Mouse (Mus musculus): ENCODE results near the gene Arl5b. TPM values are rescaled to one million over a fixed set of nuclear protein-coding genes. Genes with fewer than 3 reads are reported as not detected.

Gene Arl5b
- polyA plus RNA-seq, 1 experiment from 2014 or later: 46.0 TPM

- ATAC-seq (ENCODE audit: low read depth): no peak
- Histone ChIP-seq H3K9me3 (ENCODE audit: control insufficient read depth, low read length) (no peaks in the 10 kb centered on the region), H3K4me2 (ENCODE audit: low read depth, low read length) (no peak overlapping the region), H3K36me3 (ENCODE audit: control insufficient read depth, insufficient read depth, low read length) (no peaks in the 10 kb centered on the region), H3K27me3 (ENCODE audit: control insufficient read depth, insufficient read depth, low read length) (no peaks in the 10 kb centered on the region), H3K27ac (ENCODE audit: low read depth, low read length) (no peak overlapping the region), H3K9ac (replicated peaks; ENCODE audit: low read depth, low read length) (no peak overlapping the region), H3K4me1 (ENCODE audit: control insufficient read depth, insufficient read depth, low read length) (no peaks in the 10 kb centered on the region), H3K4me3 (ENCODE audit: low read depth, low read length) (no peak overlapping the region)
- 75% methylated on average over 3 of the region's 3 CpGs for WGBS
Measured at GRCm38 (mm10) chr2:15096514-15097090, 47.4 kb downstream of the Arl5b start.

- Histone ChIP-seq H3K27ac (ENCODE audit: low read depth, low read length) (no peak overlapping the region), H3K4me1 (ENCODE audit: control insufficient read depth, insufficient read depth, low read length) (no peaks in the 10 kb centered on the region), H3K4me2 (ENCODE audit: low read depth, low read length) (no peak overlapping the region), H3K4me3 (ENCODE audit: low read depth, low read length) (no peak overlapping the region), H3K27me3 (ENCODE audit: control insufficient read depth, insufficient read depth, low read length) (no peaks in the 10 kb centered on the region), H3K9ac (replicated peaks; ENCODE audit: low read depth, low read length) (no peak overlapping the region), H3K36me3 (ENCODE audit: control insufficient read depth, insufficient read depth, low read length) (no peaks in the 10 kb centered on the region), H3K9me3 (ENCODE audit: control insufficient read depth, low read length) (no peaks in the 10 kb centered on the region)
- WGBS: 64% methylated on average over 1 of the region's 1 CpGs
- ATAC-seq (ENCODE audit: low read depth): no peak
Measured at GRCm38 (mm10) chr2:15104386-15104785, 55.2 kb downstream of the Arl5b start.

- H3K27ac ChIP-seq (ENCODE audit: low read depth, low read length): no peak overlapping the region
- H3K9me3 ChIP-seq (ENCODE audit: control insufficient read depth, low read length): no peaks in the 10 kb centered on the region
- 33% methylated on average over 2 of the region's 2 CpGs for WGBS
- no peaks in the 10 kb centered on the region for H3K4me1 ChIP-seq (ENCODE audit: control insufficient read depth, insufficient read depth, low read length)
- H3K4me2 ChIP-seq (ENCODE audit: low read depth, low read length): no peak overlapping the region
- H3K4me3 ChIP-seq (ENCODE audit: low read depth, low read length): no peak overlapping the region
- H3K36me3 ChIP-seq (ENCODE audit: control insufficient read depth, insufficient read depth, low read length): no peaks in the 10 kb centered on the region
- no peaks in the 10 kb centered on the region for H3K27me3 ChIP-seq (ENCODE audit: control insufficient read depth, insufficient read depth, low read length)
- H3K9ac ChIP-seq (replicated peaks; ENCODE audit: low read depth, low read length): no peak overlapping the region
- peak; percentile 60; the same call in 1 of the 2 replicates for ATAC-seq (ENCODE audit: low read depth)
Measured at GRCm38 (mm10) chr2:15111290-15111689, 62.1 kb downstream of the Arl5b start.

GRCm38 (mm10) chr2:15111808-15112440 lies 62.7 kb downstream of the Arl5b start:
- no peaks in the 10 kb centered on the region for H3K27me3 ChIP-seq (ENCODE audit: control insufficient read depth, insufficient read depth, low read length)
- no peak overlapping the region for H3K4me3 ChIP-seq (ENCODE audit: low read depth, low read length)
- H3K27ac ChIP-seq (ENCODE audit: low read depth, low read length): no peak overlapping the region
- no peaks in the 10 kb centered on the region for H3K4me1 ChIP-seq (ENCODE audit: control insufficient read depth, insufficient read depth, low read length)
- no peak overlapping the region for H3K4me2 ChIP-seq (ENCODE audit: low read depth, low read length)
- H3K9ac ChIP-seq (replicated peaks; ENCODE audit: low read depth, low read length): no peak overlapping the region
- ATAC-seq (ENCODE audit: low read depth): no peak
- no peaks in the 10 kb centered on the region for H3K36me3 ChIP-seq (ENCODE audit: control insufficient read depth, insufficient read depth, low read length)
- WGBS: 32% methylated on average over 1 of the region's 1 CpGs
- no peaks in the 10 kb centered on the region for H3K9me3 ChIP-seq (ENCODE audit: control insufficient read depth, low read length)

- Histone ChIP-seq H3K9ac (replicated peaks; ENCODE audit: low read depth, low read length) (no peak overlapping the region), H3K36me3 (ENCODE audit: control insufficient read depth, insufficient read depth, low read length) (no peaks in the 10 kb centered on the region), H3K9me3 (ENCODE audit: control insufficient read depth, low read length) (no peaks in the 10 kb centered on the region), H3K4me1 (ENCODE audit: control insufficient read depth, insufficient read depth, low read length) (no peaks in the 10 kb centered on the region), H3K27ac (ENCODE audit: low read depth, low read length) (no peak overlapping the region), H3K27me3 (ENCODE audit: control insufficient read depth, insufficient read depth, low read length) (no peaks in the 10 kb centered on the region), H3K4me2 (ENCODE audit: low read depth, low read length) (no peak overlapping the region), H3K4me3 (ENCODE audit: low read depth, low read length) (no peak overlapping the region)
- no peak for ATAC-seq (ENCODE audit: low read depth)
- 89% methylated on average over 6 of the region's 6 CpGs for WGBS
Measured at GRCm38 (mm10) chr2:15112741-15113140, 63.5 kb downstream of the Arl5b start.

GRCm38 (mm10) chr2:15121217-15121680 lies 72.1 kb downstream of the Arl5b start:
- H3K9me3 ChIP-seq (ENCODE audit: control insufficient read depth, low read length): no peaks in the 10 kb centered on the region
- H3K27ac ChIP-seq (ENCODE audit: low read depth, low read length): no peak overlapping the region
- no peaks in the 10 kb centered on the region for H3K4me1 ChIP-seq (ENCODE audit: control insufficient read depth, insufficient read depth, low read length)
- H3K9ac ChIP-seq (replicated peaks; ENCODE audit: low read depth, low read length): no peak overlapping the region
- no peaks in the 10 kb centered on the region for H3K27me3 ChIP-seq (ENCODE audit: control insufficient read depth, insufficient read depth, low read length)
- H3K36me3 ChIP-seq (ENCODE audit: control insufficient read depth, insufficient read depth, low read length): no peaks in the 10 kb centered on the region
- ATAC-seq (ENCODE audit: low read depth): no peak
- 93% methylated on average over 1 of the region's 1 CpGs for WGBS
- H3K4me2 ChIP-seq (ENCODE audit: low read depth, low read length): no peak overlapping the region
- H3K4me3 ChIP-seq (ENCODE audit: low read depth, low read length): no peak overlapping the region

Other genes with a start within 250 kb of the Arl5b start
- gene Nsun6, start 5.7 kb downstream of the Arl5b start, polyA plus RNA-seq (2014; fragmentation: Nextera tagmentation; extraction: Ambion mirVana): 15.7 and 19.6 TPM in 2 replicates

Measured in neural tube, embryonic 14.5 days (tissue).